Mouse (Mus musculus): ENCODE measurements at regions not wholly inside any gene's neighbourhood (a gene's known extent, or its start where the extent isn't known, plus 50 kb on each side); places are given as distances from the start of the nearest gene placed in this dataset.

DNA sequence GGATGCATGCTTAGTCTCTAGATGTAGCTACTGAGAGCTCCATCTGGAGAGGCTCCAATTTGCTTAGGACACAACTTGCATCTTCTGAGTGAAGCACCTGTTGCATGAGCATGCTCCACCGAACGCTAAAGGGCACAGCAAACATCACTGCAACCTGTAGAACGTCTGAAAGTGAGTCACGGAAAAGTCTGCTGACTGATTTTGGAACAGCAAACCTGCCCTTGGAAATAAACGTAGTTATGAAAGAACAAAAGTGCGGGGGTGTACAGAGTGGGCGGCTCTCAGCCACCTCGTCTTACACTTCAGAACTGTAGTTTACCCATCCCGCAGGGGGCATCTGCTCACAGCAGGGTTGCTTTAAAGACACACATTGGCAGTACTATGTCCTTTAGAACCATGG, 97.0 kb upstream of the Rxylt1 start:
- DNase-seq (ENCODE audit: low spot score in 2 of 2): no peak

DNA sequence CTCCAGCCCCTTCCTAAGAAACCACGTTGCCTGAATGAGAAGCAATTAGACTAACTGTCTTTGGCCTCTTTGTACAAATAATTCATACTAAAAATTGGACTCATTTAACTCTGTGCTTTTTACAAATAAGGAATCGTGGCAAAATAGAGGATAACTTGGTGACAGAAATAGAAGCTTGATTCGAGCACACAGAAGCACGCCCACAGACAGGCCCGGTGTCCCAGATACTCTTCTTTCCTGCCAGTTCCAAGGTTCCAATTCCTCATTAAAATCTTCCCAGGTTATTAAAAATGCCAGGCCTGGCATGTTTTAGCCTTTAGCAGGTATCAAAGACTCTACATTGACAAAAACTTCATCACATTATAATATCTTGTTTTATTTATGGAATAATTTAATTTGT, 96.2 kb upstream of the Rxylt1 start:
- peak; percentile 36 to 52 for DNase-seq (ENCODE audit: low spot score in 2 of 2)

DNA sequence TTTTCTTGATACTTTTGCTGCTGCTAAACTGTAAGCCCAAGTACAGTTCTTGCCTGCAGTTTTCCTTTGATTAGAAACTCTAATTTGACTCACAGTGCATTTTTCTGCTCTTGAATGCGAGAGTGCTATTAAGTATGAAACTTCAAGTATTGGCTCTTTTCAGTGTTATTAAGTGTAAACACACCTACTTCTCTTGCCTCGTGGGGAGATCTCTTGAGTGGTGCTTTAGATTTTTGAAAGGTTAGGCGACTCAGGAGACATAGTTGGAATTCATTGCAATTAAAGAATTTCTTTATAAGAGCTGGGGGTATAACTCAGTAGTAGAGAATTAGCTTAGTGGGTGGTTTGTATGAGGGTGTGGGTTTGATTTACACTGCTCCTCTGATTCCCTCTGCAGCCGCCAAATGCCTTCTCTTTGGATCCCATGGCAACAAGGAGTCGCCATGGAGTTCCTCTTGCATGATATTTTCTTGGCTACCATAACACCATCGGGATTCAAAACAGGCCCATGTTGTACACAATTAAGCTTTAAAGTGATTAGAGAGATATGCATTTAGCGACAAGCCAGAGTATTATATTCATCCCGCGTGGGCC, 88.1 kb upstream of the Rxylt1 start:
- peak; percentile 52 to 69 for DNase-seq (ENCODE audit: low spot score in 2 of 2)

DNA sequence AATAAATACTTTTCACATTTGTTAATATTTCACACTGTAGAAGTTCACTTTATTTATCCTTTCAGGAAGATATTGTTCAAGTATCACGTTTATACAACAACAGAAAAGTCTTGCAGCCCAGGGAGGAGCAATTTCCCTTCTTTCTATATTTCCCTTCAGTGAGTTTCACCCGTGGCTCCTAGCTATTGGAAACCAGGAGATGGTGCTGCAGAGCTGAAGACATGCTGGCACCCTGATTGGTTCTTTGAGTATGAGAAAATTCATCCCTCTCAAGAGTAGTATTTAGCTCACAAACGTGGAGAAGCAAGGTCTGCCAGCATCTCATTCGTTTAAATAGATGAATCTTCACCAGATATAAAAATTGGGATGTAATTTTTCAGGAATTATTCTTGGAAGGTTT, 85.9 kb upstream of the Rxylt1 start:
- peak; percentile 68 to 75 for DNase-seq (ENCODE audit: low spot score in 2 of 2)

DNA sequence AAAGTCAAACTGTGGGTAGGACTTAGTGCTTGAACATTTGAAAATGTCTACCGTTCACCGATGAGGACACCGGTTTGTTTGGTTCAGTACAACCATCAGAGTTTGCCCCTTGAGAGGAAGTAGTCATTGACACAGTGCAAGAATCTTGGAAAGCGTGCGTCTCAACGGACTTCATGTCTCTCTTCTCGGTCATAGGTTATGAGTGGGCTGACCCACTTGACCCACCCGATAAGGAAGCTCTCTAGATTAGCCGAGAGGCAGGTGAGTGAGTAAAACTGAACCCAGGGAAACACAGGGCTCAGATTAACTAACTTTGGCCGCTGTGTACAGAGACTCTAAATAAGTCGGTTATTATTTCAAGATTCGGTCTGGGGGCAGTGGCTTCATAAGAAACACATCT, 51.9 kb upstream of the Rxylt1 start:
- no peak for DNase-seq (ENCODE audit: low spot score in 2 of 2)

DNA sequence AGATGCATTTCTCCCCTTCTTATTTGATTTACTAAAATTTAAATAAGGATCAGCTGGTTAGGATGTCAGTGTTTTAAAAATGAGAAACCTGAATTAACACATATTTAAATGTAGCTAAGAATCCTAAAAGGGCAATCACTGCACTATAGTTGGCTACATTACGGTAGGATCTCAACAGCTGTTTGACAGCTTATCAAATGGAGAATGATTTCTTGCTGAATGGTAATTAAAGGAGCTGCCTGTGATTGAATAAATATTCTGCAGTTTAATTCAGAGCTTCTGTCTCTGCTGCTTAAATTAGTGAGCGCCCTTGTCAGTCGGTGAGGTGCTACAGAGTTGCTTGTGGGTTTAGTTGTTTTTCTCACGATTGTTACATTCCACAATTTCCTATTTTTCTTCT, 51.4 kb upstream of the Rxylt1 start:
- no peak for DNase-seq (ENCODE audit: low spot score in 2 of 2)

Measured in right cerebral cortex, postnatal 10 days (tissue).